Mouse (Mus musculus) heart, postnatal 0 days (tissue): ENCODE results near the gene Ift20.

Source experiments
- CTCF ChIP-seq: IDR thresholded peaks from 2 replicates; pipeline ENCODE4 v1.5.1; 2016; ENCODE audit warnings: antibody characterized with exemption, control low read depth, low read depth
- EP300 ChIP-seq: IDR thresholded peaks from 2 replicates; pipeline ENCODE4 v1.6.1; 2016; ENCODE audit warnings: antibody characterized with exemption, low read depth

- TF ChIP-seq CTCF = no peak
- TF ChIP-seq EP300 = no peak
These were observed 4.2 kb downstream of the Ift20 start for GRCm38 (mm10) chr11:78540358-78540757.
